Mouse (Mus musculus) midbrain, embryonic 15.5 days (tissue): ENCODE data around the gene Cdh16. TPM values are rescaled to one million over a fixed set of nuclear protein-coding genes. Genes with fewer than 3 reads are reported as not detected.

Experiments used
- ATAC-seq: fragments of 200-750 bp; cut with Nextera tagmentation; replicated peaks from 2 replicates; pipeline ENCODE4 v1.8.0; 2017; ENCODE audit warnings: moderate TSS enrichment
- H3K27ac ChIP-seq: fragments of 300-500 bp; sonication (generic); 2 replicates; pipeline ENCODE4 v1.5.1; 2015; ENCODE audit warnings: mild to moderate bottlenecking, inconsistent platforms
- H3K27me3 ChIP-seq: fragments of 300-500 bp; sonication (generic); replicated peaks from 2 replicates; pipeline ENCODE4 v1.6.1; 2015; ENCODE audit warnings: inconsistent platforms
- H3K36me3 ChIP-seq: fragments of 300-500 bp; sonication (generic); replicated peaks from 2 replicates; pipeline ENCODE4 v1.6.1; 2015; ENCODE audit warnings: inconsistent platforms
- H3K4me1 ChIP-seq: fragments of 300-500 bp; sonication (generic); 2 replicates; pipeline ENCODE4 v1.6.1; 2015; ENCODE audit warnings: inconsistent platforms
- H3K4me2 ChIP-seq: fragments of 300-500 bp; sonication (generic); 2 replicates; pipeline ENCODE4 v1.6.1; 2015; ENCODE audit warnings: inconsistent platforms, mild to moderate bottlenecking, moderate library complexity
- H3K4me3 ChIP-seq: fragments of 300-500 bp; sonication (generic); 2 replicates; pipeline ENCODE4 v1.5.1; 2015; ENCODE audit warnings: mild to moderate bottlenecking, inconsistent platforms
- H3K9ac ChIP-seq: fragments of 300-500 bp; sonication (generic); 2 replicates; pipeline ENCODE4 v1.6.1; 2015; ENCODE audit warnings: mild to moderate bottlenecking, inconsistent platforms
- H3K9me3 ChIP-seq: fragments of 300-500 bp; sonication (generic); 2 replicates; pipeline ENCODE4 v1.6.1; 2016; ENCODE audit warnings: inconsistent platforms
- WGBS: fragments of 180-500 bp; shearing (Covaris S2); methylation state at CpG from one replicate; pipeline ENCODE4 v1.1.7; 2015; ENCODE audit warnings: mixed read lengths; 5-methylcytosine and 5-hydroxymethylcytosine counted together
- polyA plus RNA-seq: library from polyadenylated mRNA; unstranded; fragments of >200 nt; fragmentation: Nextera tagmentation; extraction: Ambion mirVana; gene quantifications from 2 replicates; pipeline ENCODE4 v1.2.1, GENCODE M21; 2015

Gene Cdh16
- polyA plus RNA-seq, 1 experiment from 2014 or later, result not detected

- Histone ChIP-seq H3K4me1 (peaks cover 12% of the 10 kb centered on the region), H3K9ac (no peak overlapping the region), H3K4me3 (no peak overlapping the region), H3K27me3 (peaks cover 8% of the 10 kb centered on the region), H3K27ac (peak overlapping the region; percentile 45), H3K36me3 (0 out of 2 replicates have a peak, but pooled peaks cover 8% of the 10 kb centered on the region), H3K4me2 (no peak overlapping the region), H3K9me3 (no peaks in the 10 kb centered on the region)
- ATAC-seq, result peak; percentile 73
- WGBS, result 56% methylated on average over 6 of the region's 6 CpGs
Observed at GRCm38 (mm10) chr8:104632486-104632885, 8.3 kb upstream of the Cdh16 start.

GRCm38 (mm10) chr8:104631975-104632374 is 7.8 kb upstream of the Cdh16 start:
- H3K9me3 ChIP-seq, result no peaks in the 10 kb centered on the region
- WGBS, result 38% methylated on average over 5 of the region's 5 CpGs
- H3K36me3 ChIP-seq, result 0 out of 2 replicates have a peak, but pooled peaks cover 8% of the 10 kb centered on the region
- peaks cover 12% of the 10 kb centered on the region for H3K4me1 ChIP-seq
- peaks cover 8% of the 10 kb centered on the region for H3K27me3 ChIP-seq
- peak overlapping the region; percentile 45 for H3K27ac ChIP-seq
- H3K4me2 ChIP-seq, result no peak overlapping the region
- no peak overlapping the region for H3K9ac ChIP-seq
- 0 out of 2 replicates have a peak, but pooled peaks have one; percentile 4 for ATAC-seq
- H3K4me3 ChIP-seq, result no peak overlapping the region

GRCm38 (mm10) chr8:104630981-104631663 is 6.9 kb upstream of the Cdh16 start, which contains the start of gene Rrad:
Rrad (minus strand) TSS chr8:104631327.
- Histone ChIP-seq H3K4me1 (peaks cover 12% of the 10 kb centered on the region), H3K4me3 (peak within 1 kb of the TSS; percentile 31), H3K9me3 (no peaks in the 10 kb centered on the region), H3K27ac (peak within 1 kb of the TSS; percentile 45), H3K36me3 (0 out of 2 replicates have a peak, but pooled peaks cover 8% of the 10 kb centered on the region), H3K4me2 (peak within 1 kb of the TSS; percentile 61), H3K27me3 (peaks cover 8% of the 10 kb centered on the region), H3K9ac (peak within 1 kb of the TSS; percentile 16; the same call in 1 of the 2 replicates)
- WGBS, result under 1% methylated on average over 28 of the region's 28 CpGs
- ATAC-seq, result peak; percentile 62

- 0 out of 2 replicates have a peak, but pooled peaks have one; percentile 18 for ATAC-seq
- H3K4me2 ChIP-seq, result peak overlapping the region; percentile 61
- WGBS, result under 1% methylated on average over 36 of the region's 36 CpGs
- H3K27me3 ChIP-seq, result peaks cover 8% of the 10 kb centered on the region
- no peaks in the 10 kb centered on the region for H3K9me3 ChIP-seq
- 0 out of 2 replicates have a peak, but pooled peaks cover 8% of the 10 kb centered on the region for H3K36me3 ChIP-seq
- H3K4me3 ChIP-seq, result peak overlapping the region; percentile 31
- H3K27ac ChIP-seq, result no peak overlapping the region
- H3K9ac ChIP-seq, result peak overlapping the region; percentile 16; the same call in 1 of the 2 replicates
- peaks cover 12% of the 10 kb centered on the region for H3K4me1 ChIP-seq
Observed at GRCm38 (mm10) chr8:104630574-104630973, 6.4 kb upstream of the Cdh16 start.

- WGBS, result 37% methylated on average over 8 of the region's 8 CpGs
- peak overlapping the region; percentile 31; the same call in 1 of the 2 replicates for H3K4me3 ChIP-seq
- 0 out of 2 replicates have a peak, but pooled peaks cover 8% of the 10 kb centered on the region for H3K36me3 ChIP-seq
Observed at GRCm38 (mm10) chr8:104630111-104630479, 5.9 kb upstream of the Cdh16 start.

GRCm38 (mm10) chr8:104629306-104630110 is 5.3 kb upstream of the Cdh16 start:
- no peak overlapping the region for H3K9ac ChIP-seq
- no peaks in the 10 kb centered on the region for H3K9me3 ChIP-seq
- peaks cover 12% of the 10 kb centered on the region for H3K4me1 ChIP-seq
- 0 out of 2 replicates have a peak, but pooled peaks cover 2% of the 10 kb centered on the region for H3K36me3 ChIP-seq
- no peak overlapping the region for H3K27ac ChIP-seq
- 83% methylated on average over 22 of the region's 22 CpGs for WGBS
- ATAC-seq, result no peak
- peaks cover 8% of the 10 kb centered on the region for H3K27me3 ChIP-seq
- H3K4me2 ChIP-seq, result no peak overlapping the region
- no peak overlapping the region for H3K4me3 ChIP-seq

More at GRCm38 (mm10) chr8:104630111-104630479, 5.9 kb upstream of the Cdh16 start:
- Histone ChIP-seq H3K4me1 (peaks cover 12% of the 10 kb centered on the region), H3K9me3 (no peaks in the 10 kb centered on the region), H3K27me3 (peaks cover 8% of the 10 kb centered on the region), H3K4me2 (peak overlapping the region; percentile 61), H3K27ac (no peak overlapping the region), H3K9ac (no peak overlapping the region)
- ATAC-seq, result no peak

GRCm38 (mm10) chr8:104628402-104628801 is 4.2 kb upstream of the Cdh16 start:
- H3K9ac ChIP-seq, result no peak overlapping the region
- no peak overlapping the region for H3K4me2 ChIP-seq
- H3K27ac ChIP-seq, result no peak overlapping the region
- ATAC-seq, result no peak
- H3K4me1 ChIP-seq, result peaks cover 12% of the 10 kb centered on the region
- no peaks in the 10 kb centered on the region for H3K36me3 ChIP-seq
- H3K4me3 ChIP-seq, result no peak overlapping the region
- H3K9me3 ChIP-seq, result no peaks in the 10 kb centered on the region
- H3K27me3 ChIP-seq, result peaks cover 8% of the 10 kb centered on the region
- 95% methylated on average over 21 of the region's 21 CpGs for WGBS

GRCm38 (mm10) chr8:104627065-104627740 is 3.0 kb upstream of the Cdh16 start:
- Histone ChIP-seq H3K4me2 (no peak overlapping the region), H3K4me1 (peaks cover 12% of the 10 kb centered on the region), H3K27ac (no peak overlapping the region), H3K9me3 (no peaks in the 10 kb centered on the region), H3K27me3 (peaks cover 8% of the 10 kb centered on the region), H3K36me3 (no peaks in the 10 kb centered on the region), H3K4me3 (no peak overlapping the region), H3K9ac (no peak overlapping the region)
- 76% methylated on average over 4 of the region's 4 CpGs for WGBS
- ATAC-seq, result no peak

GRCm38 (mm10) chr8:104620765-104621164 is 3.4 kb downstream of the Cdh16 start:
- no peaks in the 10 kb centered on the region for H3K9me3 ChIP-seq
- WGBS, result 80% methylated on average over 5 of the region's 5 CpGs
- H3K4me1 ChIP-seq, result no peaks in the 10 kb centered on the region
- no peak for ATAC-seq
- no peak overlapping the region for H3K27ac ChIP-seq
- H3K4me2 ChIP-seq, result no peak overlapping the region
- H3K27me3 ChIP-seq, result no peaks in the 10 kb centered on the region
- no peak overlapping the region for H3K4me3 ChIP-seq
- no peaks in the 10 kb centered on the region for H3K36me3 ChIP-seq
- no peak overlapping the region for H3K9ac ChIP-seq

GRCm38 (mm10) chr8:104613119-104613518 is 11.1 kb downstream of the Cdh16 start:
- H3K27me3 ChIP-seq, result no peaks in the 10 kb centered on the region
- no peaks in the 10 kb centered on the region for H3K4me1 ChIP-seq
- no peak overlapping the region for H3K27ac ChIP-seq
- H3K4me2 ChIP-seq, result no peak overlapping the region
- H3K9me3 ChIP-seq, result no peaks in the 10 kb centered on the region
- WGBS, result 87% methylated on average over 4 of the region's 4 CpGs
- no peak overlapping the region for H3K4me3 ChIP-seq
- ATAC-seq, result no peak
- no peak overlapping the region for H3K9ac ChIP-seq
- H3K36me3 ChIP-seq, result no peaks in the 10 kb centered on the region

GRCm38 (mm10) chr8:104611613-104612012 is 12.6 kb downstream of the Cdh16 start:
- H3K27me3 ChIP-seq, result no peaks in the 10 kb centered on the region
- 73% methylated on average over 4 of the region's 4 CpGs for WGBS
- H3K4me1 ChIP-seq, result no peaks in the 10 kb centered on the region
- H3K4me3 ChIP-seq, result no peak overlapping the region
- ATAC-seq, result no peak
- no peaks in the 10 kb centered on the region for H3K36me3 ChIP-seq
- H3K4me2 ChIP-seq, result no peak overlapping the region
- H3K9me3 ChIP-seq, result no peaks in the 10 kb centered on the region
- no peak overlapping the region for H3K27ac ChIP-seq
- no peak overlapping the region for H3K9ac ChIP-seq
